Mouse (Mus musculus): Measurements from ENCODE around the gene Herc4.
A peak's percentile ranks its signal among the peaks of the same experiment; 100 is the strongest.
"Not testable (repeated sequence)": the region's sequence is repeated elsewhere in the genome, so short reads cannot be mapped to it uniquely, and the experiment has no call there.

The Herc4 gene

DNA sequence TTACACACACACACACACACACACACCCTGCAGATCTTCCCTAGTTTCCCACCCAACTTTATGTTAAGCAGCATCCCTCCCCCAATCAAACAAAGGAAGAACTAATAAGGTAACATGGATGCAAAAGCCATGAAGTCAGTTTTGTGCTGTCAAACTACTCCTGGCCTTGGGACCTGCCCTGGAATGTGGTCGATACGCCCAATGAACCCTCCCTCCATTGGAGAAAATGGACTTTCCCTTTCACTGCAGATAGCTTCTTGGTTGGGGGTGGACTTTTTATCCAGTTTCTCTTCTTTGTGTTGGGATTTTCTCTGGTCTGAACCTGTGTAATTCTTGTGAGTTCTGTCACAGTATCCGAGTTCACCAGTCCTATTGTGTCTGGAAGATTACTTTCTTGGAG, 15.1 kb downstream of the Herc4 start:
- DNase-seq = no peak

DNA sequence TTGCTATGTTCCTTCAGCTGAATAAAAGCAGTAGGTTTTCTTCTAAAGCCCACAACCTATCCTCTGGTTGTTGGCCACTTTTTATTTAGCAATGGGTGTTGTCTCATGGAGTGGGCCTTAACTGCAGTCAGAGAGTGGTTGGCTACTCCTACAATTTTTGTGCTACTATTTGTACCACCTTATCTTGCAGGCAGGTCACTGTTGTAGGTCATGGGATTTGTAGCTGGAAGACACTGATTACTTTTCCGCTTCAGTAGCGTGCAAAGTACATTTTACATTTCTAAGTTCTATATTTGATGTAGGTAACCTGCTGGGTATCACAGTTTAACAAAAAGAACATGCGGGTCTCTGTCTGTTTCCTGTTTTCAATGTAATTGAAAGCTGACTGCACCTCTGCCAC, 15.7 kb downstream of the Herc4 start:
- DNase-seq = no peak

- no peak for DNase-seq
Measured at GRCm38 (mm10) chr10:63267941-63268340, 24.3 kb downstream of the Herc4 start.

GRCm38 (mm10) chr10:63272401-63272800, 28.8 kb downstream of the Herc4 start:
- DNase-seq = no peak

- DNase-seq = no peak
Measured at GRCm38 (mm10) chr10:63272868-63273267, 29.3 kb downstream of the Herc4 start.

- DNase-seq = no peak
Measured at GRCm38 (mm10) chr10:63277010-63277409, 33.4 kb downstream of the Herc4 start.

GRCm38 (mm10) chr10:63279851-63280250, 36.2 kb downstream of the Herc4 start:
- no peak for DNase-seq

- DNase-seq = no peak
Measured at GRCm38 (mm10) chr10:63282417-63282816, 38.8 kb downstream of the Herc4 start.

GRCm38 (mm10) chr10:63282846-63283245, 39.2 kb downstream of the Herc4 start:
- no peak for DNase-seq

- DNase-seq = no peak
Measured at GRCm38 (mm10) chr10:63302356-63302755, 58.7 kb downstream of the Herc4 start.

DNA sequence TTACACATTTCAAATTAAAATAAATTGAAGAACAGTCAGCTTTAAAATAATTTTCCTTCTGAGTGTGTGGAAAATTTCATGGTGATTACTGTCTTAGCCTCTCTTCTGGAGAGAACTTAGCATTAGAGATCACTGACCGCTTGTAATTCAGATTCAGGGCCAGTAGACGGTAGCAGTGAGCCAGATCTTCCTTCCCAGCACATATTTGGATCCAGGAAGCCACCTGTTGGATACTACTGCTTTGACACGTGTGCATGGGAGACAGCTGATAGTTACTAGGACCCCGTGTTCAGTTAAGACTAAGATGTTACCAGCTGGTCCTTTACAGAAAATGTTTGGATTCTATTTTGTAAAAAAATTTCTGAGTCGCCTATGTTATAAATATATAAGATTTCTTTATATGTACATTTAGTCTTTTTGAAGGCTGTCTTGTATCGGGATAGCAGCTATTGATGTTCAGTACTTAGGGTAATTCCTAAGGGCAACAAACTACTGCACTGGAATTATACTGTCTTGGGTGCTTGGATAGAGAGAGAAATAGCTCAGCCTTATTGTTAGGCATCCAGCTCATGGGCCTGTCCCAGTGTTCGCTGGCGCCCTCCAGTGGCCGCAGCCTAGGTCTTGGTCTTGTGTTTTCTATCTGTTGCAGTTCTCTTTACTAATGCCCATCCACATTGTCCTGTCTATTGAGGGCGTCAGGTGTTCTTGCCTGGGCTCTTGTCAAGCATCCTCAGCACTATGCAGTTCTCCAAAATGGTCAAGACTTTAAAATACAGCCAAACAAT, 65.2 kb downstream of the Herc4 start:
- peak; percentile 88 for DNase-seq

DNA sequence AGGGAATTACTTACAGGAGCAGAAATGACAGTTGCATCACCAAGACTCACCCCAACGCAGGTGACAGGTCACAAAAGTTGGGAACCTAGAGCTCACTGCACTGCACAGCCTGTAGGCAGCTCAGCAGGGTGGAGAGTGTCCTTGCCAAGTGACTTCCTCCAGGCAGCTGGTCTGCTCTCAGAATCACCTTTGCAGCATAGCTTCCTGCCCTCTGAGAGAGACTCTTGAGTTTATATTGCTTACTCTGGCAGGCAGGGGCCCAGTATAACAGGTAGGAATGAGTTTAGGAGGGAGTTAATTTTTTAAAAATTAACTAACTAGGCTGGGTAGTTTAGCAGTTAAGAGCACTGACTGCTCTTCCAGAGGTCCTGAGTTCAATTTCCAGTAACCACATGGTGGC, 70.1 kb downstream of the Herc4 start:
- no peak for DNase-seq

GRCm38 (mm10) chr10:63327091-63327490, 83.5 kb downstream of the Herc4 start:
- no peak for DNase-seq

GRCm38 (mm10) chr10:63336901-63337300, 93.3 kb downstream of the Herc4 start:
- DNase-seq = no peak

- DNase-seq = no peak
Measured at GRCm38 (mm10) chr10:63337326-63337725, 93.7 kb downstream of the Herc4 start.

DNA sequence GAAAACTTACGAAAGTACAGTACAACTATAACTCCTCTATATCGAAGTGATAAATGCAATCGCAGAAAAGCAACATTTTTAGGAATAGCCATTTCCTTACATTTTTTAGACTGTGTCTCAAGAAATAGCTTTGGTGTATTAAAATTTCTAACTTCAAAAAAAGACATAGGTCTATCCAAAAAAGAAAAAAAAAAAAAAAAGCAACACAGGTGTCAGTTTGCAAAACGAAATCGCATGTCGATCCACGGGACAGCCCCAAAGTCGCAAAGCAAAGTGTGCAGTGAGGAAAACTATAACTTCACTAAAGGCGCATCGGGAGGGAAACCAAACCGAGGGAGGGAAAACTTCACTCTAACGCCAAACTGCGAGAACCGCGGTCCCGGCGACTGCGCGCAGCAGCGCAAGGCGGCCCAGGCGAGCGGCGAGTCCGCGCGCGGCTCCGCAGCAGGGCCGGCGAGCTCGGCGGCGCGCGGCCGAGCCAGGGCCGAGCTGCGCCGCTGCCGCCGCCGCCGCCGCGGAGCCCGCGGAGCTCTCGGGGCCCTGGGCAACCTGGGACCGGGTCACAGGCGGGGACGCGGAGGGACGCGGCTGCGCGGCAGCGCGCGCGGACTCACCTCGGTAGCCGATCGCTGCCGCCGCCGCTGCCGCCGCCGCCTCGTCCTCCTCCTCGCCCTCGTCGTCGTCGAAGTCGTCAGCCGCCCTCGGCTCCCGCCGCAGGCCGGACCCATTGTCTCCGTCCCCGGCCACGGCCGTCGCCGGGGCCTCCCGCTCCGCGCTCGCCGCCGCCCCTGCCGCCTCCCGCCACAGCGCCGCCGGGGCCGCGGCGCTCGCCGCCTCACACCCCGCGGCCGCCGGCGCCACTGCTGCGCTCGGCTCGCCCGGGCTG, 94.6 kb downstream of the Herc4 start:
- peak; percentile 51 for DNase-seq

DNA sequence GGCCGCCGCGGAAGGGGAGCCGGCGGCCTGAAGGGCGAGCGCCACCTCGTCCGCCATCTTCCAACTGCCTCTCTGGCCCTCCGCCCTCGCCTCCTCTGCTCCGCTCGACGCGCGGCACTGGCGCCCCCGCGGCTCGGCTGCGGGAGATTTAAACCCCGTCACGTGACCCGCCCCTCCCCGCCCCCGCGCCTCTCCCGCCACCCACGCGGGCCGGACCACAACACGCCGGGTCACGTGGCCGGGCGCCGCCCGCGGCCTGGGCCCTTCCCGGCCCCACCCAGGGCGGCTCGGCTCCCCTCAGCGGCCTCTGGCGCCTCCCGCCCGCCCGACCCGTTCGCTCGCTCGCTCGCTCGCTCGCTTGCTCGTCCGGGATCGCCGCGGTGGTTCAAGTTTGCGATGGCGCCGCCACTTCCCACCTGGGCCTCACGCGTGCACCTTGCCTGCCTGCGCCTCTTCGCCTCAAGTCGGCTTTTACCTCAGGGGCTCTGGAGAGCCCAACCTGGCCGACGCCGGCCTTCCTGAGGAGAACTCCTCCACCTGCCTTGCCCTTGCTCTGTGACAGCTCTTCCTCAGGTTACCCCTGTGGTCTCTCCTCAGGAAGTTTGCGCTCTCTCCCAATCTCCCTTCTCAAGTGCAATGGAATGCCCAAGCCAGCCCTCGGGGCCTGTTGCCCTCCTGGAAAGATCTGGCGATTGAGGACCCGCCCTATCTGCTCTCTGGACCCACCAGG, 95.5 kb downstream of the Herc4 start:
- DNase-seq = peak; percentile 82

- DNase-seq = no peak
Measured at GRCm38 (mm10) chr10:63341351-63341750, 97.7 kb downstream of the Herc4 start.

GRCm38 (mm10) chr10:63344751-63345150, 101.1 kb downstream of the Herc4 start:
- DNase-seq = no peak

GRCm38 (mm10) chr10:63348291-63348690, 104.7 kb downstream of the Herc4 start:
- DNase-seq = no peak

DNA sequence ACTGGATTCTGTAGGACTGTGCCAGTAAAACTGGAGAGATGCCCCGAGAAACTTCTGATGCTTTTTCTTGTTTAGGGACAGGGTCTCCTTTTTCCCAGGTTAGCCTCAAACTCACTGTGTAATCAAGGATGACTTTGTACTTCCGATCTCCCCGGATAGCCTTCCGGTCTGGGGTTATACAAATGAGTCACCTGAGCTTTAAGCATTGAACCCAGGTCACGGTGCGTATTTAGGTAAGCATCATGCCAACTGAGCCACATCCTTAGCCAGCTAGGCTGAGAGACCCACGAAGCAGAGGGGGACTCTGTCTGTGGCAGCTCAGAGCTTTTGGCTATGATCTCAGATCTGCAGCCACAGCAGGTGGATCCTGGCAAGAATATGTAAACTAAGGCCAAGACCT, 107.1 kb downstream of the Herc4 start:
- DNase-seq = no peak

GRCm38 (mm10) chr10:63351099-63351498, 107.5 kb downstream of the Herc4 start:
- not testable (repeated sequence) for DNase-seq

GRCm38 (mm10) chr10:63352111-63352510, 108.5 kb downstream of the Herc4 start:
- DNase-seq = no peak

All from right cerebral cortex, postnatal 14 days (tissue).